Mouse (Mus musculus): ENCODE results near the gene Vwde.

Gene Vwde

GRCm38 (mm10) chr6:13224596-13225227 lies at the start of gene Vwde:
TSS of gene Vwde (minus strand) at chr6:13224965.
- no peak for DNase-seq (ENCODE audit: extremely low read depth, insufficient read length, low spot score)

GRCm38 (mm10) chr6:13255341-13255740 lies 30.6 kb upstream of the Vwde start:
- DNase-seq (ENCODE audit: extremely low read depth, insufficient read length, low spot score): no peak

GRCm38 (mm10) chr6:13248317-13248969 lies 23.7 kb upstream of the Vwde start:
- no peak for DNase-seq (ENCODE audit: extremely low read depth, insufficient read length, low spot score)

- DNase-seq (ENCODE audit: extremely low read depth, insufficient read length, low spot score): no peak
Observed at GRCm38 (mm10) chr6:13206157-13206556, 18.6 kb downstream of the Vwde start.

- DNase-seq (ENCODE audit: extremely low read depth, insufficient read length, low spot score): no peak
Observed at GRCm38 (mm10) chr6:13197486-13197885, 27.3 kb downstream of the Vwde start.

- DNase-seq (ENCODE audit: extremely low read depth, insufficient read length, low spot score): no peak
Observed at GRCm38 (mm10) chr6:13186836-13187235, 37.9 kb downstream of the Vwde start.

GRCm38 (mm10) chr6:13180061-13180460 lies 44.7 kb downstream of the Vwde start:
- peak; percentile 54 for DNase-seq (ENCODE audit: extremely low read depth, insufficient read length, low spot score)

- DNase-seq (ENCODE audit: extremely low read depth, insufficient read length, low spot score): no peak
Observed at GRCm38 (mm10) chr6:13169459-13170150, 55.2 kb downstream of the Vwde start.

- no peak for DNase-seq (ENCODE audit: extremely low read depth, insufficient read length, low spot score)
Observed at GRCm38 (mm10) chr6:13166240-13166937, 58.4 kb downstream of the Vwde start.

GRCm38 (mm10) chr6:13159437-13159836 lies 65.3 kb downstream of the Vwde start:
- DNase-seq (ENCODE audit: extremely low read depth, insufficient read length, low spot score): no peak

- no peak for DNase-seq (ENCODE audit: extremely low read depth, insufficient read length, low spot score)
Observed at GRCm38 (mm10) chr6:13153888-13154697, 70.7 kb downstream of the Vwde start.

GRCm38 (mm10) chr6:13152062-13152640 lies 72.6 kb downstream of the Vwde start:
- DNase-seq (ENCODE audit: extremely low read depth, insufficient read length, low spot score): no peak

GRCm38 (mm10) chr6:13137255-13137654 lies 87.5 kb downstream of the Vwde start:
- no peak for DNase-seq (ENCODE audit: extremely low read depth, insufficient read length, low spot score)

- no peak for DNase-seq (ENCODE audit: extremely low read depth, insufficient read length, low spot score)
Observed at GRCm38 (mm10) chr6:13108662-13109061, 116.1 kb downstream of the Vwde start.
